Mouse (Mus musculus) urinary bladder, adult 2 months (tissue): ENCODE data around the gene Vdac2. TPM values are rescaled to one million over a fixed set of nuclear protein-coding genes. Genes with fewer than 3 reads are reported as not detected.
A peak's percentile ranks its signal among the peaks of the same experiment; 100 is the strongest.

Experiments used
- DNase-seq: peaks from one replicate; pipeline ENCODE4 v3.0.0; 2022; ENCODE audit warnings: low spot score
- polyA plus RNA-seq: library from polyadenylated mRNA; depleted of rRNA; stranded (reverse); fragments of >200 nt; gene quantifications from 2 replicates; pipeline ENCODE4 v1.2.3, GENCODE M21; 2012

Vdac2 gene
- polyA plus RNA-seq, 1 experiment = 227 TPM

GRCm38 (mm10) chr14:21817453-21817852 lies 7.6 kb upstream of the Vdac2 start:
- DNase-seq = no peak

- no peak for DNase-seq
Measured at GRCm38 (mm10) chr14:21820880-21821505, 4.0 kb upstream of the Vdac2 start.

DNA sequence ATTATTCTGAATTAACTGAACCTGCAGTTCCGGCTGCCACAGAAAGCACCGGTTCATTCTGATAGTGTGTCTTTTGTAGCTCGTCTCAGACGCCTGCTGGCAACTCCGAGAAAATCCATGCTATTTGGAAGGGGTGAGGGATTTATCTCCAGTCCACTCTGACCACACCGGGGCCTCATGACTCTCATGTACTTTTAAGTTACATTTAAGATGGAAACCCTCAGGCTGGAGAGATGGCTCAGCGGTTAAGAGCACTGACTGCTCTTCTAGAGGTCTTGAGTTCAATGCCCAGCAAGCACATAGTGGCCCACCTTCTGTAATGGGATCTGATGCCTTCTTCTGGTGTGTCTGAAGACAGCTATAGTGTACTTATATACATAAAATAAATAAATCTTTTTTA lies 2.7 kb upstream of the Vdac2 start:
- DNase-seq = no peak

DNA sequence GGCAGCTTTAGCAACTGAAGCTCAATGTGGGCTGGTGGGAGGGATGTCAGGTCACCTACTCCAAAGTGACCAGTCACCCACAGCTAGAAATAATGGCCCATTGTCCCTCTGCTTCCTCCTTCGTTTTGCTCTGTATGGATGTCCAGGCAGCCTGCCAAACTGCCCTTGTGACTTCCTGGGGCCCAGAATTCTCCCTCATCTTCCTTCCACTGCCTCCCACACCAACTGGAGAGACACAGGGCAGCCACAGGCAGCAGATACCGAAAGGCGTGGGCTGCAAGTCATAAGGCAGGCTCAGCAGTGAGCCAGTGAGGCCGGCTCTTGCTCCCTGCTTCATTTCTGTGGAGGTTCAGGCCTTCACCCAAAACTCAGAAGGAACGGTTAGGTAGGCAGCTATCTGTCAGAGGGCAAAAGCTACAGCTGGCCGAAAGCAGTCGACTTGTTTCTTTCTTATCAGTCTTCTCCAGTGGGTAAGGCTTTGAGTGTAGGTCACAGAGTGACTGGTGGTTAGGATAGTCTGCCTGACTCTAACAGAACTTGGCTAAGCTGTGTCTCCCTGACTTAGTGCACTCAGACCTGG lies 2.2 kb upstream of the Vdac2 start:
- no peak for DNase-seq

DNA sequence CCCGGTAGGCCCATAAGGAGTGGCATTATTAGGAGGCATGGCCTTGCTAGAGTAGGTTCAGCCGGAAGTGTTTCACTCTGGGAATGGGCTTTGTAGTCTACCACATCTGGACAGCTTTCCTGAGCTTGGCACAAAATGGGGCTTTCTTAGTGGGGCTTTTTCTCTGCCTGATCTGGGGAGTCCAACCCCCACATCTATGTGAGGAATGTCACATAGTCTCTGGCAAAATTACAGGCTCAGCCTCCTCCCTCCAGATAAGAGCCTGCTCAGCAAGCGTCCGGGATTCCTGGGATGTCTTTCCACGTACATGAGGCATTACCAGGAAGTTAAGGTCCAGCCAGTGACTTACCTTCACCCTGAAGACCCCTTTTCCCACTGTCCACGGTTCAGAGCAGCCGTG lies 1.1 kb upstream of the Vdac2 start:
- DNase-seq = no peak

- no peak for DNase-seq
Measured at GRCm38 (mm10) chr14:21825786-21826491, 901 bp downstream of the Vdac2 start.

- DNase-seq = peak; percentile 98
Measured at GRCm38 (mm10) chr14:21830876-21831767, 6.1 kb downstream of the Vdac2 start.

GRCm38 (mm10) chr14:21831830-21832403 lies 6.9 kb downstream of the Vdac2 start:
- no peak for DNase-seq

GRCm38 (mm10) chr14:21838336-21839017 lies 13.4 kb downstream of the Vdac2 start:
- no peak for DNase-seq

- no peak for DNase-seq
Measured at GRCm38 (mm10) chr14:21841819-21842592, 17.0 kb downstream of the Vdac2 start.

DNA sequence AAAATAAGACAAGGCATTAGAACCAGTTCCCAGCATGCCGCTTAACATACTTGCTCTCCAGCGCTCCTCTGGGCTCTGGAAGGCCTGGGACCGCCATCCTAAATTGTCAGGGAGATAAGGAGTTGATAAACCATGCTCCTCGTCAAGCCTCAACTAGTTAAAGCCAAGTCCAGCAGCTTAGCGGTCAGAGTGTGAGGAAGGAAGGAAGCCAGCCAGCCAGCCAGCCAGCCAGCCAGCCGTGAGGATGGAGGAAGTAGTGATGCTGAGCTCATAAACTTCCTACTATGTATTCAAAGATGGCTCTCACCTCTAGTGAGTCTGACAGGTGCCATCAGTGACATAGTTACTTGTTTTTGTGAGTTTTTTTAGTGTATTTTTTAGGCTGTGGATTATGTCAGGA lies 18.2 kb downstream of the Vdac2 start:
- no peak for DNase-seq

DNA sequence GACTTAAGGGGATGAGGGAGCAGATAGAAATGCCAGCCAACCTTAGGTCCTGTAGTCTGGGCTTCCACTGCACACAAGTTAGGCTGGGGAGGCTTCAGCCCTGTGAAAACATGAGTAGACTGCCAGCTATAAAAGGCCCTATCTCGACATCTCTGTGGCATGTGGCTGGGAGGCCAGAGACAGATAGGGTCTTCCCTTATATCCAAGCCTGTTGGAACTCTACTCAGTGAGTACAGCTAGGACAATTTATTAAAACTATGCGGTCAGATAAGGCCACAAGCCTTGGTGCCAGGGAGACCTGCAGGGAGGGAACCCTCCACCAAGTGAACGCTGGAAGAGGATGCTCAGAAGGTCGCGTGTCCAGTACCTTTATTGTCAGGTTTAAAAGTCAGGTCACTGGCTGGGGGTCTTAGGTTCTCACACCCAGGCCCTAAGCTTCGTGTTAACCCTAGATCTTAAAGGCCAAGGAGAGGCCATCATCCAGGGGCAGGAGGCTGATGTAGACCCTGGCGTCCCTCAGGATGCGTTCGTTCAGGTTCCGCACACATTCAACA lies 21.9 kb downstream of the Vdac2 start:
- DNase-seq = no peak

- no peak for DNase-seq
Measured at GRCm38 (mm10) chr14:21847381-21848165, 22.5 kb downstream of the Vdac2 start.

GRCm38 (mm10) chr14:21848166-21849154 lies 23.4 kb downstream of the Vdac2 start, which contains the start of gene Comtd1:
Comtd1 (minus strand) TSS chr14:21848977.
- peak; percentile 91 for DNase-seq

GRCm38 (mm10) chr14:21849524-21850418 lies 24.7 kb downstream of the Vdac2 start:
- DNase-seq = no peak

DNA sequence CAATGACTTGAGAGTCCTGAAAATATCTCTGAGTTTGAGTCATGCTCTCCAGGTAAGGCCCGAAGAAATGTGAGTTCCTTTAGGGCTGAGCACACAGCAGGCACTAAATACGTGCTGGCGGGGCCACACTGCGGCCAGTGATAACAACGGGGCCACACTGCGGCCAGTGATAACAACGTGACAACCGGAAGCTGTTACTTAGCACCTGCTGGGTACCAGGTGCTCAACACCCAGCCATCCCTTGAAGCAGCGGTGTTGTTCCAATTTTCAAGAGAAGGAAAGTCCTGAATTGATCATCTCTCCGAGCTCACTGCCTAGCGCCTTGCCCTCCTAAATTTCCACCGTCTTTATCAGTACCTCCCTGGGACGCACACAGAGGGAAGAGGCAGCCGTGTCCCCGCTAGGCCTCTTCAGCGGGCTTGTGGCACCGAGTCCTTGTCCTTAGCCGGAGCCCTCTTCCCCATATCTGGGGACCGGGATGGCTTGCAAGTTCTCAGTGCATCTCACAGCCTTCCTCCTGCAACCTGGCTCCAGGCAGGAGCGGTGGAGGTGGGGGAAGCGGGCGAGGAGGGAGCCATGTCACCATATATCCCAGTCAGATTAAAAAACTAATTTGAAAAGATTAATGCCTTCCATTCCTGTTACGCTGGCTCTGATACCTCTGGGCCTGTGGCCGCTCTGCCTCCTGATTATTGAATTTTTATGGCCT lies 25.5 kb downstream of the Vdac2 start:
- no peak for DNase-seq
